Mouse (Mus musculus): ENCODE measurements around the gene Sftpa1. TPM values are rescaled to one million over a fixed set of nuclear protein-coding genes. Genes with fewer than 3 reads are reported as not detected.

Gene Sftpa1
- total RNA-seq, 2 experiments from 2014 or later: not detected

DNA sequence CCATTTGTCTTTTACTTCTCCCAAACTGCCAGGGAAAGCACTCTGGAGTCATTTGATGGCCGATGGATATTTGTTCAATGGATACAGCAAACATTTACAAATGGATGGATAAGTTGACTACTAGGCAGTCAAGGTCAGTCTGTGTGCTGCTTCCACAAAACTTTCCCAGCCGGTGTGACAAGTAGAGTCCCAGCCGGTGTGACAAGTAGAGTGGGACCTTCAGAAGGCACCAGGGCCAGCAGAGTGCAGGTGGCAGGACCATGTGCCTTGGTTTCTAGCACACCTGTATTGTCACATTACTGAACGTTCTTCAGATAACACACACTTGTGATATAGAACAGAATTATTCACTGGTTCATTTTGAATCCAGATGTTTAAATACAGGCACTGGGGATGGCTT lies 28.5 kb downstream of the Sftpa1 start:
- no peak for ATAC-seq (replicated peaks; ENCODE audit: poor library complexity)

- no peak for ATAC-seq (replicated peaks; ENCODE audit: poor library complexity)
Measured at GRCm38 (mm10) chr14:41160743-41161142, 29.2 kb downstream of the Sftpa1 start.

- peak; percentile 50 for ATAC-seq (replicated peaks; ENCODE audit: poor library complexity)
Measured at GRCm38 (mm10) chr14:41162663-41163062, 31.1 kb downstream of the Sftpa1 start.

GRCm38 (mm10) chr14:41167278-41167677 lies 35.7 kb downstream of the Sftpa1 start:
- ATAC-seq (replicated peaks; ENCODE audit: poor library complexity): no peak

DNA sequence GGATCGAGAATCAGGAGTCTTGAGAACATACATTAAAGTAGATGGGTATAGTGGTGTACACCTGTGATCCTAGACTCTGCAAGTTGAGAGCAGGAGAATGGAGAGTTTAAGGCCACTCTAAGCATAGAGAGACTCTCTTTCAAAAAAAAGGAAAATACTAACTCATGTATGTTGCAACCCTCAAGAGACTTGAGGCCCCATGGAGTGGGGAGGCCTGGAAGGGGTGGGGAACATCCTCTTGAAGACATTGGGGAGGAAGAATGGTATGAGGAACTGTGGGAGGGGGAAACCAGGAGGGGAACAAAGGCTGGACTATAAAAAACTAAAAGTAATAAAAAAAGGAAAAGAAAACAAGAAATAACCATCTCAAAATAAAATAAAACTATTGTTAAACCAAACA lies 37.0 kb downstream of the Sftpa1 start:
- no peak for ATAC-seq (replicated peaks; ENCODE audit: poor library complexity)

DNA sequence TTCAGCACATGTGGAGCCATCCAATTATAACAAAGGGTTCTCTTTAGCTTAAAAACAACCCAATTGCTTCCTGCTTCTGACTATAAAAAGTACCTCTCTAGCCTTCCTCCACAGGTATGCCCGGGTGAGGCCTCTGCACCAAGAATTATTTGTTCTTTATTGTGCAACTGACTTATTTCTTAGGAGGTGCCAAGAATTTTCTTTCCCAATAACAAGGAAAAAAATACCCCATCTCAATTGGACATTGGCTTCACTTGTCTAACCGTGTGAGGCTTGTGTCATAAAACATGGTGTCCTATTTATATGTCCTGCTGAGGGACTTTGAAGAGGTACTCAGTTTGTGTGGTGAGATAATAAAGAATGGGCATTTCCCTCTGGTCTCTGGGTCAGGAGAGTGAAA lies 38.9 kb downstream of the Sftpa1 start:
- ATAC-seq (replicated peaks; ENCODE audit: poor library complexity): no peak

- ATAC-seq (replicated peaks; ENCODE audit: poor library complexity): no peak
Measured at GRCm38 (mm10) chr14:41174802-41175201, 43.2 kb downstream of the Sftpa1 start.

GRCm38 (mm10) chr14:41185059-41185821 lies 53.7 kb downstream of the Sftpa1 start, which contains the start of gene Sftpd:
Gene Sftpd (minus strand): TSS chr14:41185149.
- ATAC-seq (replicated peaks; ENCODE audit: poor library complexity): no peak

Other genes starting within 250 kb of the Sftpa1 start
- gene Sh2d4b, start 238.5 kb upstream of the Sftpa1 start, total RNA-seq (2015): 0.17 TPM in 1 of 2 replicates, not detected in the other
- gene Sh2d4b, start 238.5 kb upstream of the Sftpa1 start, total RNA-seq (2017): not detected in 2 replicates
- 30.7 and 36.6 TPM in 2 replicates for gene Tspan14, start 165.0 kb upstream of the Sftpa1 start, total RNA-seq (2015)
- gene Tspan14, start 165.0 kb upstream of the Sftpa1 start, total RNA-seq (2017): 35.6 and 42.0 TPM in 2 replicates
- gene Fam213a, start 118.0 kb upstream of the Sftpa1 start, total RNA-seq (2015): 10.8 and 20.4 TPM in 2 replicates
- 8.7 and 15.3 TPM in 2 replicates for gene Fam213a, start 118.0 kb upstream of the Sftpa1 start, total RNA-seq (2017)
- not detected in 2 replicates for gene Dydc2, start 62.6 kb upstream of the Sftpa1 start, total RNA-seq (2015)
- not detected in 2 replicates for gene Dydc2, start 62.6 kb upstream of the Sftpa1 start, total RNA-seq (2017)
- not detected in 2 replicates for gene Dydc1, start 58.9 kb upstream of the Sftpa1 start, total RNA-seq (2015)
- gene Dydc1, start 58.9 kb upstream of the Sftpa1 start, total RNA-seq (2017): not detected in 2 replicates
- not detected in 2 replicates for gene Mat1a, start 26.7 kb upstream of the Sftpa1 start, total RNA-seq (2015)
- not detected in 2 replicates for gene Mat1a, start 26.7 kb upstream of the Sftpa1 start, total RNA-seq (2017)
- gene Mbl1, start 19.7 kb downstream of the Sftpa1 start, total RNA-seq (2015): not detected in 2 replicates
- gene Mbl1, start 19.7 kb downstream of the Sftpa1 start, total RNA-seq (2017): not detected in 2 replicates
- gene Sftpd, start 53.4 kb downstream of the Sftpa1 start, total RNA-seq (2015): not detected in 2 replicates
- not detected in 2 replicates for gene Sftpd, start 53.4 kb downstream of the Sftpa1 start, total RNA-seq (2017)
- gene Gm2832, start 147.0 kb downstream of the Sftpa1 start, total RNA-seq (2015): not detected in 2 replicates
- gene Gm2832, start 147.0 kb downstream of the Sftpa1 start, total RNA-seq (2017): not detected in 2 replicates
- not detected in 2 replicates for gene Gm5798, start 216.8 kb downstream of the Sftpa1 start, total RNA-seq (2015)
- not detected in 2 replicates for gene Gm5798, start 216.8 kb downstream of the Sftpa1 start, total RNA-seq (2017)